Mouse (Mus musculus) frontal cortex, postnatal 14 days (tissue): ENCODE results near the gene Dnah11.
"Not testable (repeated sequence)": the region's sequence is repeated elsewhere in the genome, so short reads cannot be mapped to it uniquely, and the experiment has no call there.

ENCODE experiments used
- DNase-seq, 2 experiments: peaks; one replicate each; pipeline ENCODE4 v3.0.0; 2022; ENCODE audit warnings: low spot score in 2 of 2

Gene Dnah11

DNA sequence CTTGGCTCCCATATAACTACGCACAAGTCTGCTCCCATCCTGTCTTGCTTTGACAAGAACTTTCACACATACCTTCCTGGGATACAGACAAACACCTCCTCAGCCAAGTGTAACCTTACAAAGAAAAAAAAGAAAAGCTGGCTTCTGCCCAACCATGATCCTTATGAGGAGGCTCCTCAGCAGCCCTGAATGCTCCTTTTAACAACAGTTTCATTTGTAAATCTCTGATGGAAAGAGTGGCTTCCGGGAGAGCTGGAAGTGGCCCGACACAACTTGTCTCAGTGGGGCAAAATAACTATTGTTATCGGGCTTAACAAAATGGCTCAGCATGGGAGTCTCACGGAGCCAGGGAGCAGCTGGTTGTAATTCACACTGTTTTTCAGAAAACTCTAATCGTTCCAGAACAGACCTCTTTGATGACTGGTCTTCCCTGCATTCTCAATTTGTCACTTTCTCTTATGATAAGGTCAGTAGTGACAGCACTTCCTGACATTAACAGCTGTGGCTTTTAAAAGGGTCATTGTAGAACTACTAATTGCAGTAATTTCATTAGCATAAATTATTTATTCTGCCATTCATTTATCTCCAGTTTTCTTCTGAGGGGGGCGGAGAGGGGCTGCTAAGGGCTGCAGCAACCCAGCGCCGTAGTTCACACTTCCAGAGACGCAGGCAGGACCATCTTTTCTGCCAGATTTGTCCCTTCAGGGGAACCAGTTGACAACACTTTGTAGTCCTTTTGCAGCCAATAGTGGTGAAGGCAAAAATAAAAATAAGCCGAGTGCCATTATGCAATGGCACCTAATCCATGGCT, 209.6 kb downstream of the Dnah11 start:
- DNase-seq: peak in 1 of 2 experiments; percentile 4

DNA sequence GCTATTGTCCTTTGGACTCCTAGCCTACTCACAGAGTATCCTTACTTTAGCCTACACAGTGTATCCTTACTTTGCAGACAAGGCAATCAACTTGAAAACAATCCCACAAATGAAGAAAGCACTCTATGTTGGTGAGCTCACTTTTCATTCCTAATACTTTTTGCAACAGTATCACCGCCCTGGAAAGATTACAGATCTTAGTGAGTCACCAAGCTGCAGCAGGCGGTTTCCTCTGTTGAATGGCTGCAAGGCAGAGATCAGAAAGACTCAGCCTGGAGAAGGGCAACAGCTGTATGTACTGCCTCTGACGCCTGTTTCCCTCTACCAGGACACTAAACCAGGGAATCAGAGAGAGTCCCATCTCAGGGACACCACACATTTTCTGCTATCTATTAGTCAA, 218.5 kb downstream of the Dnah11 start:
- no peak for DNase-seq

- DNase-seq: no peak
These were observed 225.1 kb downstream of the Dnah11 start for GRCm38 (mm10) chr12:117973712-117974111.

DNA sequence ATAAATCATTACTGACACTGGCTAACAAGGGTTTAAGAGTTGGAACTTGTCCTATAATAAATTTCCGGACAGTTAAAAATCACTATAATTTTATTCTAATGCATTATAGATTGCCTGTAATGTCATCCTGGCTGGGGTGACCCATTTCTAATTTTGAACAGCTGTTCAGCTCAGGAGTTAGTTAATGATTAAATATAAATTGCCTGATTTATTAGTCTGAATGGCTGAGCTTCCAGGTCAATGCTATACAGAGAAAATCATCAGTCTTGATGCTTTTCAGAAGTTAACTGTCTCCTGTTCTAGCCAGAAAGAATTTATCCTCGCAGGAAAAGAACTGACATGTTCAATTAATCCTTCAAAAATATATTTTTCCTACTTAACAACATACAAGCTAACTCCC, 236.1 kb downstream of the Dnah11 start:
- no peak for DNase-seq

DNA sequence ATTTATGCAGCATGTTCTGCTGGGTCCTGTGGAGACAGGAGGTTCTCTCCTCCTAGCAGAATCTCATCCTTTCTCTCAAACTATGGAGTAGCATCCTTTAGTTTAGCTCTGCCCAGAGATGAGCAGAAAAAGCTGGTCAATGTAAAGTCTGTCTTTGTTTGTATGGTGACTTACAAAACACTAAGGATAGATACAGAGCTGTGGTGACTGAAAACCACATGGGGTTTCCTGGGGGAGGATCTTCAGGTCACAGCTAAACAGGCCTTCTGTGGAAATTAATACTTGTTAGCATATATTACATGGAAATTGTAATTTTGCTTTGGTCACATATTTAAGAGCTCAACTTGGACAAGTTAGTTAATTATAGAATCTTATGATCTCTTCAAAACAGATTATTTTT, 239.6 kb downstream of the Dnah11 start:
- no peak for DNase-seq

- no peak for DNase-seq
These were observed 251.8 kb downstream of the Dnah11 start for GRCm38 (mm10) chr12:117946823-117947704.

DNA sequence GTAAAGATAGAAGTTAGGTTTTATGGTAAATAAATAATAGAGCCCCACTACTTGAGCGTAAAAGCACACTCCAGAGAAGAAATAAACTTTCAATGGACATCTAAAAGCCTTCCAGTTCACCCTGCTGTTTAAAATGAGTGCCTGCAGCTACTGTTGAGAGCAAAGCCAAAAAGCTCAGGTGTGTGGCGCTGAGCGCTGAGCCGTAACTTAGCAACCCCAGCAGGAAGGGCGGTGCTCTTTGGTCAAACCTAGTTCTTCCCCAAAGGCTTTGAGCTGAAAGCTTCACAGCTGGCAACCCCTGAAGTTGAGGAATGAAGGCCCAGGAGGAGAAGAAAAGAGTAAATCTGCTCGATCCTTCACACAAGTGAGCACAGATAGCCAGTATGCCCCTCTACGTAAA, 256.9 kb downstream of the Dnah11 start:
- DNase-seq: no peak

GRCm38 (mm10) chr12:117938214-117938613, 260.6 kb downstream of the Dnah11 start:
- no peak for DNase-seq

- no peak for DNase-seq
These were observed 266.8 kb downstream of the Dnah11 start for GRCm38 (mm10) chr12:117932026-117932425.

DNA sequence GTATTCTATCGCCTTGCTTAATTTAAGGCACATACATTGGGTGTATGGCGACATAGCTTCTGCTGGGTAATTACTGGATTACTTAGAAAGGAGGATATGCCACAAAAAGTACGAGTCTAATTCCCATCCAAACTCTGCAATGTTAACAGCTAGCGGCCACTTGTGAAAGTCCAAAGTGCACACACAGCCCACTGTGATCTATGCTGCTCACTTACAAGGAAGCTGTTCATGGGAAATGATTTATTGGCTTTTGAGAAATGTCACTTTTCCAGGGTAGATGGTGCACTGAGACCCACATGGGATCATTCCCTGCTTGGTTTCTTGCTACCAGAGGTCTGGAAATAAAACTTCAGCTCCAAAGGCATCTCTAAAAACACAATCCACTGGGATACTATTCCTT, 269.1 kb downstream of the Dnah11 start:
- no peak for DNase-seq

DNA sequence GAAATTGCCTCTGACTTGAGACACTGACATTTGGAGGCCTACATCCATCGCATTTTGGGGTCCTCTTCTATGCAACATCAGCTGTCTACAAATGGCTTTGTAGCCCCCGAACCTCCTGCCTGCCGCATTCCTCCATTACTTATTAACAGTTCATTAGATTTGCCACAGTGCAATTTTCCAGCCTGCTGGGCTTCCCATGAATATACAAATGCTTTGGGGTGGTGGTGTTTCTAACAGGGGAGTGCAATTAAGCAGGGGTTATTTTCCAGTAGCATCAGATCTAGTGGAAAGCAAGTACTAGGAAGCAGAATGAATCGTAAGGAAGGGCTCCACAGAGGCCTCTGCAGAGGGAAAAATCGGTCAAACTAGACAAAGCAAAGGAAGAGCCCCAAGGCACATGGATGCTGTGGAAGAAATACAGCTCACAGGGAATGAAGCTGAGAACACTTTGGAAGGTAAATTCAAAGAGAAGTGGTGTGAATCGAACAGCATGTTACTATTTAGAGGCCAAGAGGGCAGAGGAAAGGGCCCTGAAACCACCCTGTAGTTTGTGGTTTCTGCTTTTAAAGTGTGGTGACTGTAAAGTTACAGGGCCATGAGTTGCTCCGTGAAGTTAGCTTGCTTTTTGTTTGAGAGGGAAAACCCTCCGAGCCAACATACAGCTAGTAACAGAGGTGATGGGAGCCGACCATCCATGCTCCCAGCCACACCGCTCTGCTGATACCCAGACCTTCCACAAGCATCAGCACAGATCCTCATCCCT, 282.8 kb downstream of the Dnah11 start:
- no peak for DNase-seq

- DNase-seq: no peak
These were observed 284.1 kb downstream of the Dnah11 start for GRCm38 (mm10) chr12:117914613-117915245.

DNA sequence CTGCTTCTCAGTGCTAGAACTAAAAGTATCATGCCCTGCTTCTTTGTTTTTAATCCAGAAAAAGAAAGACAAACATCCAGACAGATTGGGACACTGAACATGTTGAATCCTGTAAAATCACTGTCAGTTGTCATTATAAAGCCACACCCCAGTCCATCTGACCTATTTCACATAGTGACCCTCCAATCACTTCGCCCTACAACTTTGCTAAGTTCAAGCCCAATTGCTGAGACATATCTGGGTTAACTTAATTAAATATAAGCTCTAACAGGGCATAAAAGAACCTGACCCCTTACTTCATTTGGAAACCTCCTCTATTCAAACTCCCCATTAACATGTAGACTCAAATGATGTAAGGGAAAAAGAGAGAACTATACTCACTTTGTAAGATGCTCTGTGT, 287.4 kb downstream of the Dnah11 start:
- no peak for DNase-seq

DNA sequence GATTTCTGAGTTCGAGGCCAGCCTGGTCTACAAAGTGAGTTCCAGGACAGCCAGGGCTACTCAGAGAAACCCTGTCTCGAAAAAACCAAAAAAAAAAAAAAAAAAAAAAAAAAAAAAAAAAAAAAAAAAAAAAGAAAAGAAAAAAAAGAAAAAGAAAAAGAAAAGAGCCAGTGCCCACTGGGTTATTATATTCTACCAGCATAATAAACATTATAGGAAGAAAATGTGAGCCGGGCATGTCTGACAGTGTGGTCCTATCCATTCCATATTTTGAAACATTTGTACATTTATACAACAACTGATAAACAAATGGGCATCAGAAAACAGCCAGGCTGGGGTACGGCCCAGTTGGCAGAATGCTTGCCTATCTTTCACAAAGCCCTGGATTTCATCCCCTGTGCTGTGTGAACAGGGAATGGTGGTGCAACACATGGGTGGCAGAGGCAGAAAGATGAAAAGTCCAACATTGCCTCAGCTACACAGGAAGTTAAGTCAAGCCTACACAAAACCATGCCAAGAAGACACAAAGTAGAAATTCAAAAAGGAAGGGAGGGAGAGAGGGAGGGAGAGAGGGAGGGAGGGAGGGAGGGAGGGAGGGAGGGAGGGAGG, 293.5 kb downstream of the Dnah11 start:
- DNase-seq: not testable (repeated sequence)

- no peak for DNase-seq
These were observed 295.2 kb downstream of the Dnah11 start for GRCm38 (mm10) chr12:117903671-117904070.

DNA sequence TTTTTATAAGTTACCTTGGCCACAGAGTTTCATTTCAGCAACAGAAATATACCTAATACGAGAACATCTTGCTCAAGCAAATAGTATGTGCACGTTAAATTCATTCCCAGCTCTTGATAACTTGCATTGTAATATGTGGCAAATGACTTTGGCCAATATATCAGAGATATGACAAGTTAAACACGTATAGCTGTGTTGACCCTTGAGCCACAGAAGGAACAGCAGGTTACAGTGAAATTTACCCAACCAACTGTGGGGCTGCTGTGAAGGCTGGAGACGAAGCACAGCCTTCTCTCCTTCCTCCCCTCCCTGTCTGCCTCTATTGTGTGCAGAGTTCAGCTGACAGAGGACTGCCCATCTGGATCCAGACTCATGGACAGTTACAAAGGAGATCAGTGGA, 297.5 kb downstream of the Dnah11 start:
- not testable (repeated sequence) for DNase-seq

DNA sequence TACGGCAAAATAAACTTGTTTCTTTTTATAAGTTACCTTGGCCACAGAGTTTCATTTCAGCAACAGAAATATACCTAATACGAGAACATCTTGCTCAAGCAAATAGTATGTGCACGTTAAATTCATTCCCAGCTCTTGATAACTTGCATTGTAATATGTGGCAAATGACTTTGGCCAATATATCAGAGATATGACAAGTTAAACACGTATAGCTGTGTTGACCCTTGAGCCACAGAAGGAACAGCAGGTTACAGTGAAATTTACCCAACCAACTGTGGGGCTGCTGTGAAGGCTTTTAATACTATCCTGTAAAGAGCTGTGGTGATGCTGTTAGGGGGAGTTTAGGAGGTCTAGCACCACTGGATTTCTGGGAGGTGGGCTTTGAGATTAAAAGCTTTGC, 298.0 kb downstream of the Dnah11 start:
- not testable (repeated sequence) for DNase-seq

DNA sequence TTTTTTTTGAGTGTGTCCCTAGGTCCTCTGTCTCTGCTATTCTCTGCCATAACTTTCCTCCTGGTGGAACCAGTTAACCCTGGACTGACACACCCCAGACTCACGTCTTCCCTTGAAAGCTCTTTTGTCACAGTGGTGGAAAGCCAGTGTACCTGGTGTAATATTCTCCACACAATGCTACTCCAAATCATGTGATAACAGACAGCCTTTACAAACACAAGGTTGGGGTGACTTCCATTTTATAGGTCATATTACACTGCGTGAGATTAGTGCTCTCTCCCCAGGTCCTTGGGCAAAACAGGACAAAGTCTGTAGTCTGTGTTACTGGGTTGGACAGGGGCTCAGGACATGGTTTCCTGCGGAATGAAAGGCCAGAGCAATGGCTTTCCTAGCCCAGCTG, 311.4 kb downstream of the Dnah11 start:
- DNase-seq: no peak

DNA sequence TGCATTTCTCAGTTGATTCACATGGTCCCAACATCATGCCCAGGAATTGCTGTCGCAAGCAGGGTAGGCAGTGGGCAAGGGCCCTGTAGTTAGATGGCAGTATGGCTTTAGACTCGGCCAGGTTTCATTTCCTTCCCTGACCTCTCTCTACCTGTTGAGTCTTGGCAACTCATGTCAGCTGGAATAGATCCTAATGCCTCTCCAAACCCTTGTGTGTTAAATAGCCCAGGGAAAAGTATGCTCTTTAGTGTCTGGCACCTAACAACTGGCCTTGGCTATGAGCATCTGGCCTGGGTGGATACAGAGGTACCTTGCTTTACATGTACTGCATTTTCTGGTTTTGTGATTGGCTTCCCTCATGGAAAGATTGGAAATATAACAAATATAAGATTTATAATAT, 314.2 kb downstream of the Dnah11 start:
- no peak for DNase-seq

GRCm38 (mm10) chr12:117878341-117878740, 320.5 kb downstream of the Dnah11 start:
- no peak for DNase-seq

- DNase-seq: no peak
These were observed 326.6 kb downstream of the Dnah11 start for GRCm38 (mm10) chr12:117872265-117872664.
